Mouse (Mus musculus) liver, embryonic 14.5 days (tissue): ENCODE data around the gene Syngr1. TPM values are rescaled to one million over a fixed set of nuclear protein-coding genes. Genes with fewer than 3 reads are reported as not detected.

Experiments
- ATAC-seq: fragments of 200-750 bp; cut with Nextera tagmentation; 2 replicates; pipeline ENCODE4 v1.8.0; 2017; ENCODE audit warnings: moderate number of reproducible peaks, mild to moderate bottlenecking, moderate library complexity; ENCODE audit not compliant: insufficient read depth
- DNase-seq, 3 experiments: peaks; one replicate each; pipeline ENCODE4 v3.0.0-alpha.2; 2012 to 2013; ENCODE audit warnings: low read depth in 3 of 3, low spot score in 3 of 3
- H3K27ac ChIP-seq: fragments of 300-500 bp; sonication (generic); 2 replicates; pipeline ENCODE4 v1.5.1; 2014; ENCODE audit warnings: moderate library complexity, mild to moderate bottlenecking, control low read depth, inconsistent platforms
- H3K27me3 ChIP-seq: fragments of 300-500 bp; sonication (generic); 2 replicates; pipeline ENCODE4 v1.6.1; 2014; ENCODE audit warnings: mild to moderate bottlenecking, low read length, moderate library complexity; ENCODE audit not compliant: control insufficient read depth, insufficient read depth
- H3K36me3 ChIP-seq: fragments of 300-500 bp; sonication (generic); replicated peaks from 2 replicates; pipeline ENCODE4 v1.6.1; 2014; ENCODE audit warnings: low read depth; ENCODE audit not compliant: control insufficient read depth, insufficient read depth
- H3K4me1 ChIP-seq, 2 experiments: fragments of 200-500 bp in 1 of 2; fragments of 300-500 bp in 1 of 2; sonication (generic) in 1 of 2; replicated peaks; 2 replicates each; pipeline ENCODE4 v1.6.1; 2012 to 2014; ENCODE audit warnings: antibody characterized with exemption in 1 of 2, inconsistent platforms in 1 of 2, low read length in 1 of 2; ENCODE audit not compliant: control insufficient read depth in 2 of 2, insufficient read depth in 2 of 2
- H3K4me2 ChIP-seq: fragments of 300-500 bp; sonication (generic); 2 replicates; pipeline ENCODE4 v1.6.1; 2014; ENCODE audit warnings: low read depth, mild to moderate bottlenecking, control low read depth, moderate library complexity
- H3K4me3 ChIP-seq, 2 experiments: fragments of 200-500 bp in 1 of 2; fragments of 300-500 bp in 1 of 2; sonication (generic) in 1 of 2; 2 replicates each; pipeline ENCODE4 v1.5.1; 2012 to 2014; ENCODE audit warnings: low read depth in 2 of 2, low read length in 2 of 2, mild to moderate bottlenecking in 2 of 2, control low read depth in 1 of 2, inconsistent platforms in 1 of 2, moderate library complexity in 1 of 2; ENCODE audit not compliant: insufficient read depth in 1 of 2
- H3K9ac ChIP-seq: fragments of 300-500 bp; sonication (generic); replicated peaks from 2 replicates; pipeline ENCODE4 v1.6.1; 2014; ENCODE audit warnings: mild to moderate bottlenecking, control low read depth, moderate library complexity
- H3K9me3 ChIP-seq: fragments of 300-500 bp; sonication (generic); 2 replicates; pipeline ENCODE4 v1.6.1; 2016; ENCODE audit warnings: low read length, mixed read lengths; ENCODE audit not compliant: control insufficient read depth
- CTCF ChIP-seq: IDR thresholded peaks from 2 replicates; pipeline ENCODE4 v1.5.1; 2016; ENCODE audit warnings: antibody characterized with exemption, low read depth, control low read depth
- EP300 ChIP-seq: IDR thresholded peaks from 2 replicates; pipeline ENCODE4 v1.6.1; 2016; ENCODE audit warnings: antibody characterized with exemption, low read depth
- WGBS: fragments of 180-500 bp; shearing (Covaris S2); extraction: QIAGEN DNeasy Blood & Tissue Kit; methylation state at CpG from one replicate; pipeline ENCODE4 v1.1.7; 2014; ENCODE audit not compliant: insufficient replicate concordance; 5-methylcytosine and 5-hydroxymethylcytosine counted together
- polyA plus RNA-seq, 2 experiments: library from polyadenylated mRNA; depleted of rRNA in 1 of 2; stranded (reverse) in 1 of 2; unstranded in 1 of 2; fragments of >200 nt; fragmentation: Nextera tagmentation in 1 of 2; extraction: Ambion mirVana in 1 of 2; gene quantifications; 2 replicates each; pipeline versions ENCODE4 v1.2.1 to v1.2.3; 2012 to 2014

Gene Syngr1
- polyA plus RNA-seq, 2 experiments = 10.4 to 14.4 TPM

GRCm38 (mm10) chr15:80074663-80075373, 16.3 kb upstream of the Syngr1 start:
- Histone ChIP-seq H3K4me2 (no peak overlapping the region), H3K36me3 (peaks cover 34% of the 10 kb centered on the region), H3K4me1 (peaks cover 8 to 20% of the 10 kb centered on the region in 2 experiments), H3K4me3 (no peak overlapping the region), H3K27ac (no peak overlapping the region), H3K27me3 (no peaks in the 10 kb centered on the region), H3K9me3 (no peaks in the 10 kb centered on the region), H3K9ac (no peak overlapping the region)
- ATAC-seq = no peak
- DNase-seq = no peak
- TF ChIP-seq EP300 (no peak), CTCF (no peak)
- 22% methylated on average over 6 of the region's 6 CpGs for WGBS

DNA sequence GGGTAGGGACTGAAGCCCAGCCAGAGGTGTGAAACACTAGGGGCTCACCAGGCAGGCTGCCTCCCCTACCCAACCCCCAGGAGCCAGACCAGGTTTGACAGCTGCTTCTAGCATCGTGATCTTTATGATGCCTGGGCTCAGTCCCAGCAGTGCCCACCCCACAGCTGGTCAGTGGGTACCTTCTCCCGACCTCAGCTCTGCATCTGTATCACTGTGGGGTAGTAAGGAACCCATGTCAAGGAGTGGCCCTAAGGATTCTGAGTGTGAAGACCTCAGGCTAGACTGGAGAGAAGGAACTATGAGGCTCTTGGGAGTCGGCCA, 15.8 kb upstream of the Syngr1 start:
- no peak for TF ChIP-seq EP300
- TF ChIP-seq CTCF = no peak
- Histone ChIP-seq H3K27me3 (no peaks in the 10 kb centered on the region), H3K27ac (peak overlapping the region; percentile 53), H3K36me3 (peaks cover 39% of the 10 kb centered on the region), H3K4me3 (no peak overlapping the region), H3K9me3 (no peaks in the 10 kb centered on the region), H3K9ac (no peak overlapping the region), H3K4me2 (no peak overlapping the region), H3K4me1 (peaks cover 8 to 25% of the 10 kb centered on the region in 2 experiments)
- 31% methylated on average over 3 of the region's 3 CpGs for WGBS
- no peak for ATAC-seq
- no peak for DNase-seq

- no peak overlapping the region for H3K4me3 ChIP-seq
These were observed 15.3 kb upstream of the Syngr1 start for GRCm38 (mm10) chr15:80075733-80076337.

DNA sequence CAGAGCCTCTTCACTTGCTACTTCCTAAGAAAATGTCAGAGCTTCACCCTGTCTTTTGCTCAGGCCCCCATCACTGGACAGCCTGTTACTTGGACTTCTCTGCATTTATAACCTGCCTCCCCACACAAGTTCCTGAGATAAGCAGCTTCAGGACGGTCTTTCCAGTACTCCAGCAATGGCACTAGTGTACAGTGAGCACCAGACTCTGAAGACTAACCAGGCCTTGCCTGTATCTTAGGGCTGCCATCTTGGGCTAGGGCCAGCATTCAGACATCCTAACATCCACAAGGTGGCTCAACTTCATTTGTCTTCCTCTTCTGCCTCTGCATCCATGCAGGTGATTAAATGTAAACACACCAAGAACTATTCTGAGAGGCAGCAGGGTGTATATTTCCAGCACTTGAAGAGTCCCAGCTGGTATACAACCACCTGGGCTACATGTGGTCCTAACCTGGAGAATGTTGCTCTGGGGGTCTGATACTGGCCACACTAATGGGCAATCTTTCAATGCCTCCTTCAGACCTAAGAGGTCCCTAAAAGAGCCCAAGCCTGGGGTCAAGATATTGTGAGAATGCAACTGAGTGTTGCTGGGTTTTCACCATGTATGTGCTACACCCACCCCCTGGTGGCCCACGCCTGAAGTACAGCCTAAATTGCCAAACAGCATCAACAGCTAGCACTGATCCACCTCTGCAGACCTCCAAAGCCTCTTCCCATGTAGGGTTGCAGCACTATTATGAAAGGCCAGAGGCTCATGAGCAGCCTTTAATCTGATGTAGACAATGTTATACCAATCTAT, 14.6 kb upstream of the Syngr1 start:
- no peak overlapping the region for H3K4me3 ChIP-seq
- TF ChIP-seq CTCF (peak; percentile 92), EP300 (peak; percentile 36; the same call in 1 of the 2 replicates)
- H3K9me3 ChIP-seq = no peaks in the 10 kb centered on the region
- 0% methylated on average over 2 of the region's 2 CpGs for WGBS
- no peaks in the 10 kb centered on the region for H3K27me3 ChIP-seq
- H3K4me2 ChIP-seq = 0 out of 2 replicates have a peak overlapping the region, but pooled peaks have one; percentile 20
- H3K36me3 ChIP-seq = peaks cover 51% of the 10 kb centered on the region
- H3K4me1 ChIP-seq = peaks cover 15 to 34% of the 10 kb centered on the region in 2 experiments
- peak; percentile 50 to 73 (median 72) for DNase-seq
- H3K27ac ChIP-seq = peak overlapping the region; percentile 53
- peak; percentile 76 for ATAC-seq
- peak overlapping the region; percentile 4; the same call in 1 of the 2 replicates for H3K9ac ChIP-seq

More at GRCm38 (mm10) chr15:80075733-80076337, 15.3 kb upstream of the Syngr1 start:
- ATAC-seq (peak; percentile 58), DNase-seq (no peak)
- Histone ChIP-seq H3K9ac (peak overlapping the region; percentile 4; the same call in 1 of the 2 replicates), H3K27me3 (no peaks in the 10 kb centered on the region), H3K27ac (peak overlapping the region; percentile 53), H3K36me3 (peaks cover 44% of the 10 kb centered on the region), H3K4me1 (peaks cover 11 to 30% of the 10 kb centered on the region in 2 experiments), H3K9me3 (no peaks in the 10 kb centered on the region), H3K4me2 (0 out of 2 replicates have a peak overlapping the region, but pooled peaks have one; percentile 20)
- TF ChIP-seq EP300 (no peak), CTCF (no peak)
- 25% methylated on average over 5 of the region's 5 CpGs for WGBS
